Mouse (Mus musculus) left cerebral cortex, adult 2 months (tissue): Measurements from ENCODE around the gene Ppil4. TPM values are rescaled to one million over a fixed set of nuclear protein-coding genes. Genes with fewer than 3 reads are reported as not detected.
A peak's percentile ranks its signal among the peaks of the same experiment; 100 is the strongest.
"Not testable (repeated sequence)": the region's sequence is repeated elsewhere in the genome, so short reads cannot be mapped to it uniquely, and the experiment has no call there.

ENCODE experiments used
- DNase-seq, 2 experiments: peaks; one replicate each; pipeline ENCODE4 v3.0.0; 2021 to 2022; ENCODE audit warnings: low spot score in 2 of 2, mixed read lengths in 1 of 2; ENCODE audit errors: extremely low spot score in 1 of 2
- H3K27ac ChIP-seq: fragments of 200-600 bp; 2 replicates; pipeline ENCODE4 v1.8.1; 2022
- H3K4me3 ChIP-seq: fragments of 200-600 bp; 2 replicates; pipeline ENCODE4 v1.8.1; 2022
- CTCF ChIP-seq: fragments of 200-600 bp; IDR thresholded peaks from 2 replicates; pipeline ENCODE4 v1.8.1; 2022; ENCODE audit warnings: antibody characterized with exemption, mild to moderate bottlenecking, moderate library complexity
- intact Hi-C: fragments of 180-260 bp; cut with DNase I; formaldehyde crosslinking; loops from one replicate; pipeline ENCODE4 v1.15.1; 2025
- long read RNA-seq, 2 experiments: library from polyadenylated mRNA; stranded (forward); transcript quantifications; one replicate each; pipeline ENCODE4 v2.0.0; 2021; ENCODE audit warnings: borderline mapping rate in 2 of 2
- total RNA-seq, 2 experiments: library from RNA; stranded (reverse); gene quantifications; 2 replicates each; pipeline ENCODE4 v1.2.3; 2021

Ppil4 gene
- 10 to 100 TPM; 32.5 to 33.5 TPM for total RNA-seq
- long read RNA-seq, experiment 1, transcript Ppil4-201 (13 exons, 3,471 nt): major isoform, 52 of 64 reads
- long read RNA-seq, experiment 1, partial matches to known transcripts: 0 of 64 reads
- long read RNA-seq, experiment 1, other reads (novel, unspliced or antisense): 12 of 64 reads
- long read RNA-seq, experiment 2, transcript Ppil4-201 (13 exons, 3,471 nt): major isoform, 28 of 37 reads
- long read RNA-seq, experiment 2, partial matches to known transcripts: 4 of 37 reads
- long read RNA-seq, experiment 2, other reads (novel, unspliced or antisense): 5 of 37 reads

DNA sequence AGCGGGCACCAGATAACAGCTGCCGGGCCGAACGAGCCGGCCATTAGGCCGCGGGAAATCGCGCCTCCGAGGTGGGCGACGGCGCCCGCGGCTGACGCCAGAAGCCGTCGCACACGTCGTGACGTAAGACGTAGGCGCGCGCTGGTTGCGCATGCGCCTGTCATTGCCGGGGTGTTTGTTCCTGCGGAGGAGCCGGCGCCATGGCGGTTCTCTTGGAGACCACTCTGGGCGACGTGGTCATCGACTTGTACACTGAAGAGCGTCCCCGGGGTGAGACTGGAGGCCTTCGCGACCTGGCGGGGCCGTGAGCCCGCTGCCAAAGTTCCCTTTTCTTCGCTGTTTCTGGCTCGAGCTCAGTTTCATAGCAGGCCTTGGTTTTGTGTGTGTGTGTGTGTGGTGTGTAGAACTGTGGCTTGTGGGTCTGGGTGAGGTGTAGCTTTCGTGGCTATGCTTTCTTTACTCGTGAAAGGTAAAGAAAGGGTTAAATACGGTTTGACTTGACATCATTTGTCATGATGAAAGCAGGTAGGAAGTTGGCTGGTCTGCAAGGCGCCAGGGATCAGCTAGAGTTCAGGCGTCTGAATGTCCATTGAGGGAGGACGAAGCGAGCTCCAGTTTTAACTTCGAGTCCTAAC, at the start of gene Ppil4, which contains the start of gene Ginm1:
Ppil4 (plus strand) TSS at position 141 of the 635 bp plus-strand sequence.
Ginm1 (minus strand) TSS at position 74 of the 635 bp plus-strand sequence.
- intact Hi-C loops: no loop called here
- H3K27ac ChIP-seq: peak within 1 kb of the TSS; percentile 86
- TF ChIP-seq CTCF: no peak
- H3K4me3 ChIP-seq: peak within 1 kb of the TSS; percentile 93
- peak; percentile 91 to 94 for DNase-seq

DNA sequence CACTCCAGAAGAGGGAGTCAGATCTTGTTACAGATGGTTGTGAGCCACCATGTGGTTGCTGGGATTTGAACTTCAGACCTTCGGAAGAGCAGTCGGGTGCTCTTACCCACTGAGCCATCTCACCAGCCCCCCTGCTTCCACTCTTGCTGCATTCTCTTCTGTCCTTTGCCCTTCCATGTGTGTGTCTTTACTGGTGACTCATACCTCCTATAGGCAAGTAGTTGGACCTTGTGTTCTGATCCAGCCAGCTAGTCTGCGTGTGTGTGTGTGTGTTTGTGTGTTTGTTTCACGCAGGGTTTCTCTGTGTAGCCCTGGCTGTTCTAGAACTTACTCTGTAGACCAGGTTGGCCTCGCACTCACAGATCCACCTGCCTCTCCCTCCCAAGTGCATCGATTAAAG, 47.2 kb upstream of the Ppil4 start:
- intact Hi-C loops, H3K4me3 ChIP-seq, H3K27ac ChIP-seq, DNase-seq: not testable (repeated sequence)

DNA sequence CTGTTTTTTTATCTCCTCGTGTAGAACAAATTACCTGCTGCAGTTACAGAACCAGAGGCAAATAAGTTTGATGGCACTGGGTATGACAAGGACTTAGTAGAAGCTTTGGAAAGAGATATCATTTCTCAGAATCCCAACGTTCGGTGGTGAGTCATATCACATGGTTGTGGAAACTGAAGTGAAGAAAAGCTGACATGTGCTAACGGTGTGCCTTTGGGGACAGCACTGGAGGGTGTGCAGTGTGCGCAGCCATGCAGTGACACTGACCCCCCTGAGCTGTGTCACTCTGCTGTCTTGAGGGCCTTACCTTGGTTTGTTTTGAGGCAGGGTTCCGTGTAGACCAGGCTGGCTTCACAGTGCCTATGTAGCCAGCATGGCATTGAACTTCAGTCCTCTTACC, 43.9 kb upstream of the Ppil4 start:
- no peak for DNase-seq
- Histone ChIP-seq H3K4me3 (no peak overlapping the region), H3K27ac (no peak overlapping the region)
- no peak for TF ChIP-seq CTCF
- intact Hi-C loops: no loop called here

DNA sequence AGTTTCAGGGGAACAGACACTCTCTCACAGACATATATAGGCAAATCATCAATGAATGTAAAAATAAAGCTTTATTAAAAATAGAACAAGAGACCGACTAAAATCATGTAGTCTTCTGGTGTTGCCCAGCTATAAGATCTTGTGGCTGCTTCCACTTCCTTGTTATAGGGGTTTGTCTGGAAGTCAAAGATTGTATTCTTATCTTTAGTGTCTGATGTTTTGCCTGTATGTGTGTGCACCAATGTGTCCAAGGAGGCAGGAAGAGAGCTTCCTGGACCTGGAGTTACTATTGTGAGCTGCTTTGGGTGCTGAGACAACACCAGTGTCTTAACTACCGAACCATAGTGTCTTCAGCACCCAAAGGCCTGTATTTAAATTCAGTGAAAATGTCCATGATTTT, 35.1 kb upstream of the Ppil4 start:
- no peak for DNase-seq
- Histone ChIP-seq H3K4me3 (no peak overlapping the region), H3K27ac (no peak overlapping the region)
- intact Hi-C loops: no loop called here
- TF ChIP-seq CTCF: no peak

DNA sequence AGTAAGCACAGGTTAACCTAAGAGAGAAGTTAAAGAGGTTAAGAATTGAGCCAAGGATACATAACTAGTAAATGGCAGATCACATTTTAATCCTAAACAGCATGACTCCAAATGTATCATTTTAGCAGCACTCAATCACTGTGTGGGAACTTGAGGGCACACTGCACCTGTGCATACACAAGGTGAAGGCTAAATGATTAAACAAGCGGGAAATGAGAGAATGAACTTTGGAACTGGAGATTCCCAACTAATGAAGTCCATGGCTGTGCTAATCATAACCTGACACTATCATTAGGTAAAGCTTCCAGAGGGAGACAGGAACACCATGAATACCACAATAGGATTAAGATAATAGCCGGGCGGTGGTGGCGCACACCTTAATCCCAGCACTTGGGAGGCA, 20.3 kb upstream of the Ppil4 start:
- intact Hi-C loops: no loop called here
- H3K4me3 ChIP-seq: no peak overlapping the region
- no peak overlapping the region for H3K27ac ChIP-seq
- no peak for DNase-seq
- no peak for TF ChIP-seq CTCF

DNA sequence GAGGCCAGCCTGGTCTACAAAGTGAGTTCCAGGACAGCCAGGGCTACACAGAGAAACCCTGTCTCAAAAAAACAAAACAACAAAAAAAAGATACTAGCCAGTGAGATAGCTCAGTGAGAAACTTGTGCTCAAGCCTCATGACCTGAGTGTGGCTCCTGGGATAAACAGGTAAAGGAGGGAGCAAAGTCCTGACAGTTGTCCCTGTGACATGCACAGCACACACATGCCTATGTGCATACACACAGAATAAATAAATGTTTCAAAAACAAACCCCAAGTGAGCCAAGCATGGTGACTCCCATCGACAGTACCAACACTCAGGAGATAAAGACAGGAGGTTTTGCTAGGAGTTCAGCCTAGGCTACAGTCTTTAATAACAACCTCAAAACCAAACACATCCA, 19.9 kb upstream of the Ppil4 start:
- no peak for TF ChIP-seq CTCF
- no peak overlapping the region for H3K4me3 ChIP-seq
- intact Hi-C loops: no loop called here

DNA sequence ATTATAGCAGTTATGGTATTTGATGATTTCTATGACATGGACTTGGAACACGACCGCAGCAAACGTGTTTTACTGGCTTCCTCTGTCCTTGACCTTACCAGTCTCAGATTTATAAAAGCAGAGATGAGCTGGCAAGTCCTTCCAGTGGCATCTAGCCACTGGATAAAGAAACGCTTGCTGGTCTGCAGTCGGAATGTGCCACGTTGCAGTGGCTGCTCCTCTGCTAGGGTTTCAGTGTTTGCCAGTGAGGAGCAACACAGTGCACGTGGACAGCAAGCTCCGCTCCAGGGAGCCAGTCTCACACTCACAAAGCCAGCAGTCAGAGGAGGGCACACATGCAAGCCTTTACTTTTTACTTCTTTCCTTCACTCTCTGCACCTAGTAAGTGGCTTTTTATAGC, 17.3 kb upstream of the Ppil4 start:
- no peak for TF ChIP-seq CTCF

More for the DNA sequence above, 19.9 kb upstream of the Ppil4 start:
- no peak for DNase-seq
- no peak overlapping the region for H3K27ac ChIP-seq

DNA sequence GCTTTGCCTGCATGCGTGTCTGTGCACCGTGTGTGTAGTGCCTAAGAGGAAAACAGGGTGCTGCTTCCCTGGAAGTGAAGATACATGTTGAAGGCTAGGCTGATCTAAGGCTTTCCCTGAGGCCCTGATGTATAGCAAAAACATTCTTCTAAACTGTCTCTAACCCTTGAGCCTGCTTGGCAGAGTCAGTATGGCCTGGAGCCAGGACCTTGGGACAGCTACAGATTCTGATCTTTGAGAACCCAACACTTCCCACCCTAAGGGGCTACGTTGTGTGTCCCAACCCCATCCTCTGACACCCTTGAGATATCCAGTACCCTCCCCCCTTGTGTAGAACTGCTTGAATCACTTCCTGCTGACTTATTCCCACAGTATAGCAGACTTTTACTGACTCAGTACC, 14.3 kb upstream of the Ppil4 start:
- no peak overlapping the region for H3K4me3 ChIP-seq
- TF ChIP-seq CTCF: no peak
- intact Hi-C loops: no loop called here

More for the DNA sequence above, 17.3 kb upstream of the Ppil4 start:
- Histone ChIP-seq H3K4me3 (no peak overlapping the region), H3K27ac (no peak overlapping the region)
- no peak for DNase-seq
- intact Hi-C loops: no loop called here

DNA sequence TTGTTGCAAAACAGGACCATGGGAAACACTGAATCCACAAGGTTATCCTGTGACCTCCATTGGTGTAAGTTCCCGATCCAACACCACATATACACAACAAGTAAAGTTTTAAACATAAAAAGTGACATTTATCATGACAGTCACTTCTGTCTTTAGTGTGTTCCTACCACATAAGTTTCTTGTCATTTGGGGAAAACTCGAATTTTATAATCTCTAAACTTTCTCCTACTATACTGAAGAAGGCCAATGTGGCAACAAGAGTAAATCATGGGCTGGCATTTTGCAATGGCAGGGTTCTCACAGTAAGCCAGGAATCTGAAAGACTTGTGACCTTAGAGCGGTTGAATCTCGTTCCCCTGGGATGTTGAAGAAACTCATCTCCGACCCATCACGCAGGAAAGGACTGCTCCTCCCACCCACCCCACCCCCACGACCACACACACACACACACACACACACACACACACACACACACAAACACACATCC, 12.9 kb upstream of the Ppil4 start:
- intact Hi-C loops: loop anchor here (5.0 kb wide), 1 partner anchor 117 kb away; no protein-coding TSS in a partner anchor
- Histone ChIP-seq H3K4me3 (peak overlapping the region; percentile 87), H3K27ac (no peak overlapping the region)
- DNase-seq: no peak
- no peak for TF ChIP-seq CTCF

More for the DNA sequence above, 14.3 kb upstream of the Ppil4 start:
- H3K27ac ChIP-seq: no peak overlapping the region
- DNase-seq: no peak

DNA sequence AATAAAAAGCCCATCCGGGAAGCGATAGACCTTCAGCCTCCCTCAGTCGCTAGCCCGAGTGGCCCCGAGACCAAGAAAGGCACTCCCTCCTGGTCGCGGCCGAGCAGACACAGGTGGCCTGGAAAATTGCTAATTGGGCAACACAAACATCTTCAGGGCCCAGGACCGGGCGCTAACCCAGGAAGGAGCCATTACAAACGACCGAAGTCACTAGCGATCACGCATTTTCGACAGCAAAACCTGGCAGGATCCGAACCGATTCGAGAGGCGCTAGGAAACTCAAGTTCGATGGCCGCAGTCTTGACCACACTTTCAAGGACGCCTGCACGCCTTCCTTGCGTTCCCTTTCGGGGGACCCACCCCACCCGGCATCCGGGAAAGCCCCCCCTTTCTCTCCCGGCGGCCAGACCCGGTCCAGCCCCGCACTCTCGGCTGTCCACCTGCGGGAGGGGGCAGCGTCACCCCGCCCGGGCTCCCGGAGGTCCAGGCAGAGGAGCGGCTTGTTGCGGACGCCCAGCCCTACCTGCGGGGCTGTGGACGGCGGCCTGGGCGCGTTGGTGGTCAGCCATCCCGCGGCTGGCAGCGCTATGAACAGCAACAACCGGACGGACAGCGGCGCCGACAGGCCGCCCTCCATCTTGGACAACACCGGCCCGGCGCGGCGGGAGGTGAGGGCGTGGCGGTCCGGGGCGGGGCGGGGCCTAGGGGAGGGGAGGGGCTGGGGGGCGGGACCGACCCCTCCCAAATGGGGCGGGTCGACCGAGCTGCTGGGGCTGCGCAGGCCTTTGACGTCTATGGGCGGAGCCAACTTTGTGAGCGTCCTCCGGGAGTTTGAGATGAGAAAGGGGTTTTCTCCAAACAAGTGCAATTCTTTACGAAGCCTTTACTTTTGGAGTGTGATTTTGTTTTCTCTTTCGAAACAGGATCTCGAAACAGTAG, 12.2 kb upstream of the Ppil4 start:
- intact Hi-C loops: loop anchor here (5.0 kb wide), 1 partner anchor 118 kb away; no protein-coding TSS in a partner anchor
- peak overlapping the region; percentile 87 for H3K4me3 ChIP-seq
- DNase-seq: peak; percentile 84
- TF ChIP-seq CTCF: no peak
- peak overlapping the region; percentile 81 for H3K27ac ChIP-seq

DNA sequence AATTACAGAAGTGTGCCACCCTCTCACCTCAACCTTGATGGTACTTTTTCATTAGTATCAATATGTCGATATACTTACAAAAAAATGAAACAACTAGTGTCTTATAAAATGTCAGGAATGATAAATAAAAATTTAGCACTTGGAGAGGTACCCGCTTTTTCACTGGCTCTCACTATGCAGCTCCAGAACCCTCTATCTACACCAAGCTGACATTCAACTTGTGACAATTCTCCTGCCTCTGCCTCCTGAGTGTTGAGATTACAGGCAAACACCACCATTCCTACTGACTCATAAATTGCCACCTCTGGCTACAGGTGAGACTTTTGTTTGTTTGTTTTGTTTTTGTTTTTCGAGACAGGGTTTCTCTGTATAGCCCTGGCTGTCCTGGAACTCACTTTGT, 11.5 kb upstream of the Ppil4 start:
- DNase-seq: no peak
- Histone ChIP-seq H3K27ac (peak overlapping the region; percentile 65; the same call in 1 of the 2 replicates), H3K4me3 (peak overlapping the region; percentile 87)
- no peak for TF ChIP-seq CTCF
- intact Hi-C loops: loop anchor here (5.0 kb wide), 1 partner anchor 119 kb away; no protein-coding TSS in a partner anchor
